Mouse (Mus musculus): Measurements from ENCODE around the gene Gm20388.

Gene Gm20388

DNA sequence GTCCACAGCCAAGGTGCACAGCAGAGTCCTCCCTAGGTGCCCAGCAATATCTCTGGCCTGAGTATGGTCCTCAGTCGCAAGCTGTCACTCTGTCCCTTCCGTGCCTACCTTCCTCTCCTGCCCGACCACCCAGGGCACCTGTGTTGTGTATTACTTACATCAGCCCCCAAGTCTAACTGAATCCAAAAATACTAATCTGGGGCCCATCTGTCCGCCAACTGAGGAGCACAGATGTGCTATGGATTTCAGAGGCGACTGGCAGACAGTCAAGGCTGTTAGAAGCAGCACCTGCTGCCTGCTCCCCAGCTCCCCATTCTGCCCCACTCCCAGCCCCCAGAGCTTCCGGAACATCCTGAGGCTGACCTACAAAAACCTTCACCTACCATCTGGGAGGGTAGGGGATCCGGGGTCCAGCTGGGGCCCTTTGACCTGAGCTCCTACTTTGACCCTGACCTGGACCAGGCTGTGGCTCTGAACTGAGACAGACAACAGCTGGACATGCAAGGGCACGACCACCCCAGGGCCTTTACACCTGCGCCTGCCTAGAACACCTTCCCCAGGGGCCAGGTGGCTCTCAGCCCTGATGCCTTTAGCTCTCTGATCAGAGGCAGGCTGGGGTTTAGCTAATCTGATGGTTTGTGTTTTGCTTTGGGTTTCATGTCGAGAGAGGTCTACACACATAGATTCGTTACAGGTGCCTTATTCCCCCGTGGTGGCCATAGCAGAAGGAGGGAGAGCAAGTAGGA is 2801.9 kb downstream of the Gm20388 start:
- DNase-seq, result no peak

DNA sequence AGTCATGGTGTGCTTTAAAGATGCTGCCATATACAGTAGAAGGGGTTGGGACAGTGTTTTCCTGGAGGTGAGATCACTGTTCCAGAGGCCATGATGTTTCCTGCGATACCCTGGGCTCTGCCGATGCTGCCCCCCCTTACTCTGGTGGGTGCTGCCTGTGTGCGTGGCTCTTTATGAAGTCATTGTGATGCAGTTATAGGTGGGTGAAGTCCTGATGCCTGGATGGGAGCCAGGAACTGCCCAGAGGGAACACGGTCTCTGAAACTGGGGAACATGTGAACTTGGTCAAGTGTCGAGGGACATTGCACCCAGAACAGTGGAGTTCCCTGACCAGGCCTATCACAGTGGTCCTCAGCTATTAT is 2802.5 kb downstream of the Gm20388 start:
- DNase-seq, result no peak

DNA sequence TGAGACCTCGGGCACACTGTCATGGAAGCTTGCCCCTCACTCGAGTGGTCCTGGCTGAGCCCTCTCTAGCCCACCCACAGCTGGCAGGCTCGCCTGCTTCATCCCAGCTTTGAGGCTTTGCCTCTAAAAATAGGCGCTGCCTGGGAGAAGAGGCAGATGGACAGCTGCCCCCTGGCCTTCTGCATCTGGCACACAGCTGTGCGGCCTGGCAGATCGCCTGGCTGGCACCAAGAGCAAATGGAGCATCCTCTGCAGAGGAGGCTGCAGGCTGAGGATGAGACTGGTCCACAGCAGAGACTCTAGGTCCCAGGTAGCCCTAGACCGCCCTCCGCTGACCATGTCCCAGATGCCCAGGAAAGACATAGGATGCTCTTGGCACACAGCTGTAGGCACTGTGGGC is 2805.9 kb downstream of the Gm20388 start:
- DNase-seq, result no peak

DNA sequence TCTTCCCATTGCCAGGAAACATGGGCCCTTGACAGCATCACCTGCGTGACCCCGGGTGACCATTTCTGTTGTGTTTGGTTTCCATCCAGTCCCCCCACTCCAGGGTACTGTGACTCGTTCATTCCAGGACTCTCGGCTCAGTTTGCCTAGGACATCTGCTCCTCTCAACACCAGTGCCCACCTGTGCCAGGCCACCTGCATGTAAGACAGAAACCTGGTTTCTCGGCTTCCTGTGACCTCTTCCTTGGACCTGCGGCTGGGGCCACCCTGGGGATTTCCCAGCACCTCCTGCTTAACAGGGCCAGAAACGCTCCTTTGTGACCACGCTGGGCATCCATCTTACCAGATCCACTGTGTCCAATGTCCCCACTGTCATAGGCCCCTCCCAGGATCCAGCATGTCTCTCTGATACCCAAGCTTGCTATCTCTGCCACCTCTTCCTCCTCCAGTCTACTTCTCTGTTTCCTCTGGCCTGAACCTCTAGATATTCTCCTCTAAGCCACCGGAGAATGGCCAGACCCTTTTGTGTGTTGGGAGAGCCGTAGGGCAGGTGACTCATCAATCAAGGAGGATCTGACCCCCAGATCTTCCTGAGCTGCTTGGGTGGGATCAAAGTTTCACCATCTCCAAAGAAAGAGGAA is 2807.3 kb downstream of the Gm20388 start:
- no peak for DNase-seq

DNA sequence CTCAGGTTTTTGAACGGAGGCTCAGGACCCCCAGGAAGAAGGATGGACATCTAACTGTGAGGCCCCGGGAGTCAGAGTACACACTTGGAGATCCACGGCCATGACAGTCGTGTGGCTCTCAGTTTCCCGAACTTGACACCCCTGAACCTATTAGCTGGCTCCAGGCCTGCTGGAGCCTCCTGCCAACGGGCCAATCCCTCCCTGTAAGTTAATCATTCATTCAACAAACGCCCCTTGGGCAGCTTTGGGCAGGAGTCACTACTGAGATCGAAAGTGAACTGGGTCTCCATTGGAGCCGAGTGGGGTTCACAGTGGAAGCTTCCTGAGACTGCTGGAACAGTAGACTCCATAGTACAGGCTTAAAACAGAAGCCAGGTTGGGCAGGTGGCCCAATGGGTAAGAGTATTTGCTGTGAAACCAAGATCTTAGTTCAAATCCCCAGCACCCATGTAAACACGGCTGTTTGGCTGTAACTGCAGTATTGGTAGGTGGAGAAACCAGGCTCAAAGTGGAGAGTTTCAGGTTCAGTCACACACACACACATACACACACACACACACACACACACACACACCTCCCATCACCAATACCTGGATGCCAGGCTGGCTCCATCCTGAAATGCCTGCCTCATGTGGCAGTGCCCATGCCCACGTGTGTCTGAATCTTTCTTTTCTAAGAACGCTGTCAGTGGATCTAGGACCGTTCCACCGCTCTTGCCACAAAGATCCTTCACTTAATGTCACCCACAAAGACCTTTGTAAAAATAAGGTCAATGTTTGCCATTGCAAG is 2808.3 kb downstream of the Gm20388 start:
- no peak for DNase-seq

DNA sequence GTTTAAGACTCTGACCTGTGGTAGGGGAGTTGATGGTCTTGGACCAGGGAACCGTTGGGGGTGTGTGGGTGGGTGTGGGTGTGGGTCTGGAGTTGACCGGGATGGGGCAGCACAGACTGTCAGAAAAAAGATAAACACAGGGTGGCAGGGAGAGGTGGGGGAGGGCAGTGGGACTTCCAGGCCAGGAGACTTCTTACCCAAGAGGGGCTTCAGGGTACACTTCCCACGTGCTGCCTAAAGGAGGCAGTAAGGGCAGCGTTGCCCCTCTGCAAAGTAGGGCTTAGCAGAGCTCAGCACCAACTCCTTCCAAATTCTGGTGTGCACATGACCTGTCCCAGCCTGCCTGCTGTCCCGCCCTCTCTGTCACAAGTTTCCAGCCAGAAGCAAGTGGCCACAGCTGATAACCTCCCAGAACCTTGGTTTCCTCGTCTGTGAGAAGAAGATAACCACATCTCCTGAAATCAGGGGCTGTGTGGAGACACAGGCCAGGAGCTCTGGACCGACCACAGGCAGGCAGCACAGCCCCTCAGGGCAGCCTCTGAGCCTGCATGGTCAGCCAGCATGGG is 2808.9 kb downstream of the Gm20388 start:
- DNase-seq, result no peak

DNA sequence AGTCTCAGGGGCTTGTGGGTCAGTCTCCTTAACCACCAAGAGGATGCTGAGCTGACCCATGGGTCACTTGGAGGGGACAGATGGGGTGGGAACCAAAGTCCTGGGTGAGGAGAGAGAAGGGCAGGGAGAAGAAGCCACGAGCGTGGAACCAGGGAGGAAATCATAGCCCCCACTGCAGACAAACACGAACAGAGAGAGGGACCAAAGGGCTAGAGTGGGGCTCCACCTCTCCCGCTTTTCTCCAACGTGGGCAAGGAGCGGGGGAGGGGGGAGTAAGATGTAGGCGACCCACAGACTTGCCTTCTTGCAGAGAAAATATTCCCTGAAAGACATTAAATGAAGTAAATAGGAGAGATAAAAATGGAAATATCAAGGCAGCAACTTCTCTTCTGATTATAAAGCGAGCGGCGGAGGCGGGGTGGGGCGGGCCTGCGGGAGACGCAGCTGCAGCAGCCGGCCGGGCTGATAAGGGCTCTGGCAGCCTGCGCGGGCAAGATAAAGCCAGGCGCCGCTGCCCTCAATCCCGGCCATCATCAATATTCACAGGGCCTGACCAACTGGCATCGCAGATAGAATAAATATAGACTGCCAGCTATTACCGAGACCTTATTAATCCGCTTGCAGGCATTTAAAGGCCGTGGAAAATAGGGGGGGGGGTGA is 2809.6 kb downstream of the Gm20388 start:
- DNase-seq, result no peak

DNA sequence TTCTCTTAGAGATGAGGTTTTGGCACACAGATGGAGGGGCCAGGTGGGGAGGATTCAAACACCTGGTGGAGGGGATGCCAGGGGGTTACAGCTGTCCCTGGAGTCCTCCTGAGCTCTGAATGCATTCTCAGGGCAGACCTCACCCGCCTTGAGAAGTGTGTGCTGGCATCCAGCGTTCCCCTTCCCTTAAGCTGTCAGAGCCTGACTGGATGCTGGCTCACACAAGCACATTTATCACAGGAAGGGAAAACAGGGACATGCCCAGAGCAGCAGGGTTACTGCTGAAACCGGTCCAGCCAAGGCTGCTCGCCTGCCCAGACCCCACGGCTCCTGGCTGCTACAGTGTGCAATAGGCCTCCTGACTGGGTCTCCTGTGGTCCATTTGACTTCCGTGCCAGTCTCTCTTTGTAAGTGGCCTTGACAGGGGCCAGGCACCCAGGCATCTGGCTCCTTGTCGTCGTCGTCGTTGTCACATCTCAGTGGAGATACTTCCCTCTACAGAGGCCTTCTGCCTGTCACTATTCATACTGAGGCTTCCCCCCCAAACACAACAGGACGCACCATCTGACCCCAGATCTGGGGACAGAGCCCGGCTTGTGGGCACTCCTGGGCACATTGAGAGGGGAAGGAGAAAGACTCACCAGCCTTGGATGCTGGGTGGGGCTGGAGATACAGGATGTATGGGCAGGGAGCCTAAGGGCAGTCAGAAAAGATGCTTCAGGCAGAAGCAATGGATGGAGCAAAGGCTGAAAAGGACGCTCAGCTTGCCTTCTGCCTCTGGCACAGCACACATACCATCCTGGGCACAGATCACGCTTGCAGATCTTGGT is 2810.4 kb downstream of the Gm20388 start:
- peak; percentile 68 for DNase-seq

DNA sequence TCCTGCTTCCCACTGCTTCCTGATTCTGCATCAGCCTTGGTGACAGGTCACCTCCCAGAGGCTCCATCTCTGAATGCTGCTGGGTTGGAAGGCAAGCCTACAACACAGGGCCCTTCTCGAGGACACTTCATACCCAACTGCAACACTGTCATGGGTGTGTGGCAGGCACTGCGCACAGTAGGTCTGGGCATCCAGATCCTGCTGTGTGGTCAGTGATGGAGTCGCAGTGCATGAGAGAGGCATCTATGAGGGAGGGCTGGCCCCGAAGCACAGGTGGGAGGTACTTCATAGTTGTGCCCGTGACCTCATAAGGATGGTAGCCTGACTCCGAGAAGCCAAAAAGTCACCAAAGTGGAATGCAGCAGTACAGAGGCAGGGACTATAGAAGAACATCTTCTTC is 2814.5 kb downstream of the Gm20388 start:
- no peak for DNase-seq

DNA sequence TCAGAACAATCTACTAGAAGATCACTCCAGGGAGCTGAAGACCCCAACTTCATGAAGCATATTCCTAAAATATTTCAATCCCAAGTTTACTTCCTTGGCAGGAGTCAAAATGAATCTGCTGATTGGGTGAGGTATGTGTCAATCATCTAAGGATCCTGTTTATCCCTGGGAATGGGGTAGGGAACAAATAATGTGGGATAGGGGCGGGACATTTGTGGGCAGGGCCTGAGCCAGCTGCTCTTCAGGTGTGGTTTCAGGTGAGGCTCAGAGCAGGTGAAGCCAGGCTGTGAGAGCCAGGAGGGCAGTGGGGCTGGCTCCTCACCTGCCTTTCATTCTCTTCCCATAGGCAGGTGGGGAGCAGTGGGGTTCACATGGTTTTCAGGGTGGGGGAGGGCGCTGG is 2816.1 kb downstream of the Gm20388 start:
- DNase-seq, result no peak

DNA sequence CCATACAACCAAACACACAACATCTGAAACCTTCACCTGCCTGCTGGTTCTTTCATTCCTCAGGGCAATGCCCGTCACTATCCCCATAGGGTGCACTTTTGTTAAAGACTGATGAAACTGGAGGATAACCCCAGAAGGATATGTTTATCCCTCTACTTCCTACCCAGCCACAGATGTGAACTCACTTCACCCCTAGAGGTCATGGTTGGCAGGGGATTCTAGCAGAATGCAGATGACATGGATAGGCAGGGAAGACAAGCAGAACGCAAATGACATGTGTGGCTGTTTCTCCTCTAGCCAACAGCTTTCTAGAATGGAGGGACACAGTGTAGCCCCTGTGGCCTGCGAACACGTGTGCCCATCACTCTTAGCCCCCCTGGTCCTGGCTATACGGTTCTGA is 2816.8 kb downstream of the Gm20388 start:
- DNase-seq, result no peak

DNA sequence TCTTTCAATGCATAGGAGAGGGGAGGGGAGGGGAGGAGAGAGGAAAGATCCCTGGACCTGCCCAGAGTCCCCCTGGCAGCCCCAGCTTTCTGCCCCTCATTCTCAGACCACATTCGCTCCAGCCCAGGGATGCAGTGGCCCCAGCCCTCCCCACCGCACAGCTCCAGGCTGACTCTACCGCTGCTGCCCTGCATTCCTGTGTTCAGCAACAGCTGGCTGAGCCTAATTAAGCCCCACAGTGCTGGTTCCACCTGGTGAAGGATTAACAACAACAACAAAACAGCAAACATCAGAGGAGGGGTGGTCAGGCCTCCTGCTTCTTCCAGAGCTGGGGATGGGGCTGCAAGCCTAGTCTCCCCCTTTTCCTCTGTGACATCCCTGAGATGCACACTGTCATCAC is 2818.0 kb downstream of the Gm20388 start:
- no peak for DNase-seq

DNA sequence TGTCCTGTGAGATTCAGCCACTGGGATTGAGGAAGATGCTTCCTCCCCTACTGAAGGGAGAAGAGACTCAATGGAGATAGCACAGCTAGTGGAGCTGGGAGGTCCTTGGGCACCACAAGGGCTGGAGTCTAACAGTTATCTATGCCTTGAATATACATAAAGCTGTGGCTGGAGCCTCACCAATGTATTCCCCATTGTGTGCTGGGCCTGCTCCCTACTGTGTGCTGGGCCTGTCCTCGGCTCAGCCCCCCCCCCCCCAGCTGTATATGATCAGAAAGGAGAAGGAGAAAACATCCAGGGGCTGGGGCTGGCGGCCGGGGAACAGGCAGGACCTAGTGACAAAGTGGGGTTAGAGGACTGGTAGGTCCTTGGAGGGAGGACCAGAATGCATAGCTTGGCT is 2824.5 kb downstream of the Gm20388 start:
- no peak for DNase-seq

DNA sequence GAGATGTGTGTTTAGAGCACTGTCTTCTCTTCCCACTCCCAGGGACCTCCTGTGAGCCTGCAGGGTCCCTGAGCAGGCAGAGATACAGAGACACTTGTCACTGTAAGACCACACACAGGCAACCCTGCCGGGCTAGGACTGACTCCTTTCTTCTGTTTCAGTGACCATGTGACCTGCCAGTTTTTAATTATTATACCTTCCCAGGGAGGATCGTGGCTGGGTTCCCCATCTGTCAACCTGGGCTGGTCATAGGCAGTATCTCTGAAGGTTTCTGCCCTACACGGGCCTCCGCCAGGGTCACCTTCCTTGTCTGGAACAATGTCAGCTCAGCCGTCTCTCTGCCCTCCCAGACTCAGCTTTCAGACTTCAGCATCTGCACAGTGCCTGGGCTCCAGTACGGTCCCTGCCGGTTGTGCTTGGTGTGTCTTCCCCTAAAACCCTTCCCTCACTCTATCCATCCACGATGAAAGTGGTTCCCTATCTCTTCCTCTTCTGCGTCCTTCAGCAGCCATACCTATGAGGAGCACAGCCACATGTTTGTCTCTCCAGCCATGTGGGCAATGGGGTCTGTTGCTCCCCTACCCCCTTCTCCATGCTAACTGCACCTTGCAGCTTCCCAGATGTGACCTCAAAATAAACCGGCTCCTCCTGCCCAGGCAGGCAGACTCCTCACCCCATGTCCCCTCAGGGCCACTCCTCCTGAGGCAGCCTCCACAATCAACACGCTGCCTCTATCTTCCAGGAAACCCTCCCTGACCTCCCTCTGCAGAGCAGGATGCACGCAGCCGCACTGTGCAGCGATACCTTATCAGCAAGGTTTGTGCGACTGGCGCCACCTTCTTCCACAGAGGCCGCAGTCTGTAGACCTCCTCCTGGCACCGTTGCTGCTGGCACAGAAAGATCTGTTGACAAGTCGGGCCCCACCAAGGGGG is 2825.2 kb downstream of the Gm20388 start:
- DNase-seq, result no peak

DNA sequence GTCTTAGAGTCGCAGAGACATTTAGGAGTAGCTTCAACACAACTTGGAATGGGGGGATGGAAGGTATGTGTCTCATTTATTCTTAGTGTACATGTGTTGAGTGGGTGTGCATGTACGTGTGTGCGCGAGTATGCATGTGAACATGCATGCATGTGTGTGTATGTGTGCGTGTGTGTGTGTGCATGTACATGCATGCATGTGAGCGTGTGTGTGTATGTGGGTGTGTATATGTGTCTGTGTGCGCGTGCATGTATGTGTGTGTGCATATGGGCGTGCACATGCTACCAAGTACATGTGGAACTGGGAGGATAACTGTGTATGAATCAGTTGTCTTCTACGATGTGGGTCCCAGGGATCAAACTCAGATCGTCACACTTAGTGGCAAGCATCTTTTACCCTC is 2826.0 kb downstream of the Gm20388 start:
- no peak for DNase-seq

DNA sequence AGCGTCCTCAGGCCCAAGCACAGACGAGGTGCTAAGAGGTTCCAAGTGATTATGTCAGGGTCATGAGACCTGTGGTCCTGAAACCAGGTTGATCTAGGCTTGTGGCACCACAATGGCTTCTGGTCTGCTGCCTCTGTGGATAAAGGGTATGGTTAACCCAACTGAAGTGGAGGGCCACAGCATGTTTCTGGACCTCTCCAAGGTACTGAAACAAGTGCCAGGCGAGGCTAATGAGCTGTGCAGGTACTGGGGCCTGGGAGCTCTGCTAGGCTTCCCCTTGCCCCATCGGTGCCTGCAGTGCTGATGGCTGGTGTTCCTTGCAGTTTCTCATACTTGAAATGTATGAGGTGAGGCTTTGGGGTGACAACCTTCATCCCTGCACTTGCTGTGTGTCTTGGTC is 2826.4 kb downstream of the Gm20388 start:
- no peak for DNase-seq

DNA sequence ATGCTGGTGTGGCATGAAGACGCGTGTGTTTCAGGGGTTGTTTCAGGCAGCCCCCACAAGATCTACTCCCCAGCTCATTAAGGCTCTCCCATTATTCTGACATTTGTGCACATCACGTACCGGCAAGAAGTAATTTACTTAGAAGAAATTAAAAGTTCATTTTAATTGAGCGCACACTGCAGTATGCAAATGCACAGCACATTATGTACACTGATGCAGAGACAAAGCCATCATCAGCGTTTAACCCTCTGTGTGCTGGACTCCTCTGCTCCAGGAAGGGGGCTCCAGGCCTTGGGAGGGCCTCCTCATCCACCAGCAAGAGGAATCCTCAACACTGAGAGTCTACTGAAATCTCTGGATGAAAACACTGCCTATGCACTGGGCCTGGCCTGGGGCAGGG is 2827.2 kb downstream of the Gm20388 start:
- DNase-seq, result no peak

DNA sequence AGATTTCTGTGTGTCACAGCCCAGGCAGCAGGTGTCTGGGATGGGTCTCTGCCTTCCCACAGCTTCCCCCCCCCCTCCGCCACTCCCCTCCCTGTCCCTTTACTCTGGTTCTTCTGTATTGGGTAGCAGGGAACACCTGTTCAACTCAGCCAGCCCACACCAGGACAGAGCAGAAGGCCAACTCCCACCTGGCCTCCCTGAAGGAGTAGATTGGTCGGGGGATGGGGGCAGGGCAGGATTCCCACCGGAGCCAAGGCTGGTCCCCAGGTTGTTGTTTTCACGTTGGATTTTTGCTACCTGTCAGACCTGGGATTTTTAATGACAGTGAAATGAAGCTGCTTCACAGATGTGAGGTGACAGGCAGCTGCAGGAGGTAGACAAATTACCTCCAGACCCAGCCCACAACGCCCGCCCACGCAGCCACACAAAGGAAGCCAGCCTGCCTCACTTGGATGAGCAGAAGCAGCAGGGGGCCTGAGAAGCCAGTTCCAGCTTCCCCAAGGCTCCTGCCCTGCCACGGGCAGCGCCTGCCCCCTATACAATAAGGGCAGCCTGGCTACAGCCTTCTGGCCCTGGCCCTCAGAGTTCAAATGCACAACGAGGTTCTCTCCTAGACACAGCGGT is 2828.6 kb downstream of the Gm20388 start:
- DNase-seq, result peak; percentile 77

DNA sequence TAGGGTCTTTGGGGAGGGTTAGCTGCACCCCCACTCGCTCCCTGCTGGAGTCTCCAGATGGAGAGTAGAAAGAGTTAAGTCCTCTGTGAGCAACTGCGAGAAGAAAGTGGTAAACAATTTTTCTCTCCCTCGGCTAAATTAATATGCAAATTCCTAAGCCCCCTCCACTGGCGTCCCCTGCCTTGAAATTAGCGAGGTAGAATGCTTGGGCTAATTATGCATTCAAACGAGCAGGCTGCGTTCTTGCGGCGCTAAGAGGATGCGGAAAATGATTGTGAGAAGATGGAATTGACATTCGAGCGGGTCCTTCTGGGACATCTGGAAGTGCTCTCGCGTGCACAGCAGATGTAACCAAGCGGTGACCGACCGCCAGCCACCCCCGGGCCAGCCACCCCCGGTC is 2831.8 kb downstream of the Gm20388 start:
- DNase-seq, result no peak

DNA sequence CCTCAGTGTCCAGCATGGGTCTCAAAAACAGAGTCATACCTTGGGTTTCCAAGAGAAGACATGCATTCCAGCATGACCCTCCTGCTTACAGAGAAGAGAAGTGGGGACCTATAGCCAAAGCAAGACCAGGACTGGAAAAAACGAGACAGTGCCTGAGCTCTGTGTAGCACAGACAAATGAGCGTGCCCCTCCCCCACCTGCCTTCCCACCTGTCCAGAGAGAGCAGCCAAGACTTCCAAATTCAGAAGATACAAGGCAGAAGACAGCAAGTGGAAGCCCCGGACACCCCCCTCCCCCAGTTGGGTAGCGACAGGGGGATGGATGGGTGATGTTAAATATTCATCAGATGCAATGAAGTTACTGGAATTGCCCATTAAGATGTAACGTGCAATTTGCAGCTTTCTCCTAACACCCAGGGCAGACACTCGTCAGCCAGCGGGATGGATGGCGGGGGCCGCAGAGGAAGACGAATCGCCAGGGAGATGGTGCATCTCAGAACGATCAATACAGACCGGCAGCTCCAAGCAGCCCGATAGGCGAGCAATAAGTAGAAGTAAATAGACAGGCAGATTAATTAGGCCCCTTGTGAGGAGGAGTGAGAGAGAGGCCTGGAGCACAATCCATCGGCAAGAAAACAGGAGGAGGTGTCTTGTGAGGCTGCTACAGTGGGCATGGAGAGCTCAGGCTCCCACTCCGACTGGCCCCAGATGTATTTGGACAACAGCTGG is 2834.5 kb downstream of the Gm20388 start:
- peak; percentile 70 for DNase-seq
